Mouse (Mus musculus): ENCODE measurements around the gene Adamts17.

GRCm38 (mm10) chr7:66811294-66811693 is 28.2 kb upstream of the Adamts17 start:
- TF ChIP-seq POLR2A (IDR thresholded peaks at IDR 0.05; ENCODE audit: insufficient read depth, low read length) (no peak), CTCF (IDR thresholded peaks at IDR 0.05; ENCODE audit: low read depth, low read length) (no peak), EP300 (IDR thresholded peaks at IDR 0.05; ENCODE audit: insufficient read depth, low read depth, low read length) (no peak)

Data from ES-Bruce4 (cell line).